Mouse (Mus musculus) forebrain, embryonic 12.5 days (tissue): ENCODE data around the gene Ankrd13d. TPM values are rescaled to one million over a fixed set of nuclear protein-coding genes. Genes with fewer than 3 reads are reported as not detected.
A peak's percentile ranks its signal among the peaks of the same experiment; 100 is the strongest.

Source experiments
- ATAC-seq: fragments of 200-750 bp; cut with Nextera tagmentation; 2 replicates; pipeline ENCODE4 v1.8.0; 2017; ENCODE audit warnings: moderate TSS enrichment; ENCODE audit not compliant: low FRiP score
- H3K27ac ChIP-seq: fragments of 300-500 bp; sonication (generic); 2 replicates; pipeline ENCODE4 v1.5.1; 2016; ENCODE audit warnings: mild to moderate bottlenecking
- H3K27me3 ChIP-seq: fragments of 300-500 bp; sonication (generic); 2 replicates; pipeline ENCODE4 v1.6.1; 2016; ENCODE audit warnings: mild to moderate bottlenecking
- H3K36me3 ChIP-seq: fragments of 300-500 bp; sonication (generic); replicated peaks from 2 replicates; pipeline ENCODE4 v1.6.1; 2016; ENCODE audit warnings: mild to moderate bottlenecking
- H3K4me1 ChIP-seq: fragments of 300-500 bp; sonication (generic); 2 replicates; pipeline ENCODE4 v1.6.1; 2016
- H3K4me2 ChIP-seq: fragments of 300-500 bp; sonication (generic); 2 replicates; pipeline ENCODE4 v1.6.1; 2016; ENCODE audit warnings: mild to moderate bottlenecking, moderate library complexity
- H3K4me3 ChIP-seq: fragments of 300-500 bp; sonication (generic); replicated peaks from 2 replicates; pipeline ENCODE4 v1.5.1; 2016; ENCODE audit warnings: mild to moderate bottlenecking
- H3K9ac ChIP-seq: fragments of 300-500 bp; sonication (generic); 2 replicates; pipeline ENCODE4 v1.6.1; 2016; ENCODE audit warnings: mild to moderate bottlenecking
- H3K9me3 ChIP-seq: fragments of 300-500 bp; sonication (generic); 2 replicates; pipeline ENCODE4 v1.6.1; 2016
- WGBS: fragments of 180-500 bp; shearing (Covaris S2); methylation state at CpG from one replicate; pipeline ENCODE4 v1.1.7; 2016; 5-methylcytosine and 5-hydroxymethylcytosine counted together
- polyA plus RNA-seq: library from polyadenylated mRNA; unstranded; fragments of >200 nt; fragmentation: Nextera tagmentation; extraction: Ambion mirVana; gene quantifications from 2 replicates; pipeline ENCODE4 v1.2.1, GENCODE M21; 2016

Gene Ankrd13d
- polyA plus RNA-seq, 1 experiment from 2014 or later: 12.6 TPM

DNA sequence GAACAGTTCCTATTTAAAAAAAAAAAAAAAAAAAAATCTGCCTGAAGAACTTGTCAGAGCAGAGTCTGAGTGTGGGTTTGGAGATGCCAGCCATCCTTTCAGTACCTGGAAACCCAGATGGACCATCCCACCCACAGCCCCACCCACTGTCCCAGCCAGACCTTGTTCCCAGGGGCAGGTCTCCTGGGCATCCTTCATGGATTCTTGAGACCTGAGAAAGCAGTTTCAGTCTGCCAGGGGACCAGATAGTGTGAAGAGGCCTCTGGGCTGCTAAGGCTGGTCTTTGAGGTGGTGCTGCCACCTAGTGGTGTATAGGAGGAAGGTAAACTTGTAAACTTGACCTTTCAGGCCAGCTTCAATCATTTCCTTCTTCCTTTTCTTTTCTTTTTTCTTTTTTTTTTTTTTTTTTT, 26.8 kb upstream of the Ankrd13d start:
- H3K9me3 ChIP-seq: no peaks in the 10 kb centered on the region
- H3K9ac ChIP-seq: no peak overlapping the region
- H3K27ac ChIP-seq: 0 out of 2 replicates have a peak overlapping the region, but pooled peaks have one; percentile 27
- no peak overlapping the region for H3K4me2 ChIP-seq
- H3K4me1 ChIP-seq: peaks cover 13% of the 10 kb centered on the region
- 0 out of 2 replicates have a peak, but pooled peaks cover 6% of the 10 kb centered on the region for H3K36me3 ChIP-seq
- H3K4me3 ChIP-seq: no peak overlapping the region
- ATAC-seq: no peak; the same call in 1 of the 2 replicates
- no peaks in the 10 kb centered on the region for H3K27me3 ChIP-seq

- ATAC-seq: no peak
- Histone ChIP-seq H3K27me3 (no peaks in the 10 kb centered on the region), H3K27ac (no peak overlapping the region), H3K4me1 (peaks cover 18% of the 10 kb centered on the region), H3K36me3 (0 out of 2 replicates have a peak, but pooled peaks cover 6% of the 10 kb centered on the region), H3K9me3 (no peaks in the 10 kb centered on the region), H3K9ac (no peak overlapping the region), H3K4me2 (no peak overlapping the region), H3K4me3 (no peak overlapping the region)
- 86% methylated on average over 4 of the region's 4 CpGs for WGBS
Measured at GRCm38 (mm10) chr19:4309302-4309701, 26.4 kb upstream of the Ankrd13d start.

DNA sequence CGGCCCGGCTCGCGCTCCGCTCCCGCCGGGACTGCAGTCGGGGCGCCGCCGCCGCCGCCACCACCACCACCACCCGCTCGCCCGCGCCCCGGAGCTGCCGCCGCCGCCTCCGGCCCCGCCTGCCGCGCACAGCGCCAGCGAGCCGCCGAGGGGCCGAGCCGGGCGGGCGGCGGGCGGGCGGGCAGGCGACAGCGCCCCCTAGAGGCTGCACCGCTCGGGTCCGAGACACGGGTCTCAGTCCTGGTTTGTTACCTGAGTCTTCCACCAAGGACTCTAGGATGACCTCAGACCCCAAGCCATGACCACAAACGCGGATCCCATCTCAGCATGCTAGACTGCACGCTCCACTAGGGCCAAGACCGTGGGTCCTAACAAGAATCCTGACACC, 23.2 kb upstream of the Ankrd13d start, which contains the start of gene Grk2:
TSS of gene Grk2 (minus strand) at position 33 of the 388 bp plus-strand sequence.
- Histone ChIP-seq H3K27ac (peak within 1 kb of the TSS; percentile 80), H3K27me3 (no peaks in the 10 kb centered on the region), H3K9me3 (no peaks in the 10 kb centered on the region), H3K4me1 (peaks cover 49% of the 10 kb centered on the region), H3K4me3 (peak within 1 kb of the TSS; percentile 92), H3K36me3 (no peaks in the 10 kb centered on the region), H3K9ac (peak within 1 kb of the TSS; percentile 93), H3K4me2 (peak within 1 kb of the TSS; percentile 86)
- WGBS: 1% methylated on average over 23 of the region's 46 CpGs
- ATAC-seq: peak; percentile 81

DNA sequence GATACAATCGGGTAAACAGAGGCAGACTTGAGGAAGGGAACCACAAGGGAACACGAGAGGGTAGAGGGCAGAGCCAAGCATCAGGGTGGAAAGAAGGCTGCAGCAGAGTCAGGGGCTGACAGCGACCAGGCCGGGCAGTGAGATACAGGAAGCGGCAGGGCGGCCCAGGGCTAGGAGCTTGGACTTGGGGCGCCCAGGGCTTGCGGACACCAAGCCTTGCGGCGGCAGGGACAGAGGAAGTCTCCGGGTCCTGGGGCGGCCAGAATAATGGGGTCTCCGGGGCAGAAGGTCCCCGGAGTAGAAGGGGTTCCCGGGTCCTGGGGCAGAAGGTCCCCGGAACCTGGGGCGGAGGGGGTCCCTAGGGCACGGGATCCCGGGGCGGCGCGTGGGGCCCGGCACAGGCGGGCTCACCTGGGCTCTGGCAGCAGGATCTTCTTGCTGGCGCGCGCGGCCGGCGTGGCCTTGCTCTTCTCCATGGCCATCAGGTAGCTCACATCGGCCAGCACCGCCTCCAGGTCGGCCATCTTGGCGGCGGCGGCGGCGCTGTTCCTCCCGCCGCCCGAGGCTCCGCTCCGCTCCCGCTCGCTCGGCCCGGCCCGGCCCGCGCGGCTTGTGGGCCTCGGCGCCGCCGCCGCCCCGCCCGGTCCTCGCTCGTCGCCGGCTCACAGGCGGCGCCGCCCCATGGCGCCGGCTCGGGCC, 22.7 kb upstream of the Ankrd13d start:
- Histone ChIP-seq H3K9me3 (no peaks in the 10 kb centered on the region), H3K9ac (peak overlapping the region; percentile 93), H3K36me3 (no peaks in the 10 kb centered on the region), H3K4me1 (peaks cover 55% of the 10 kb centered on the region), H3K4me2 (peak overlapping the region; percentile 86), H3K27ac (peak overlapping the region; percentile 80), H3K27me3 (no peaks in the 10 kb centered on the region), H3K4me3 (peak overlapping the region; percentile 92)
- 1% methylated on average over 47 of the region's 68 CpGs for WGBS
- ATAC-seq: peak; percentile 57

GRCm38 (mm10) chr19:4304871-4305321, 22.0 kb upstream of the Ankrd13d start:
- WGBS: 63% methylated on average over 4 of the region's 4 CpGs
- no peaks in the 10 kb centered on the region for H3K9me3 ChIP-seq
- H3K36me3 ChIP-seq: no peaks in the 10 kb centered on the region
- no peaks in the 10 kb centered on the region for H3K27me3 ChIP-seq
- ATAC-seq: no peak; the same call in 1 of the 2 replicates
- no peak overlapping the region for H3K27ac ChIP-seq
- peaks cover 60% of the 10 kb centered on the region for H3K4me1 ChIP-seq
- peak overlapping the region; percentile 86 for H3K4me2 ChIP-seq
- H3K4me3 ChIP-seq: peak overlapping the region; percentile 92
- H3K9ac ChIP-seq: peak overlapping the region; percentile 93

DNA sequence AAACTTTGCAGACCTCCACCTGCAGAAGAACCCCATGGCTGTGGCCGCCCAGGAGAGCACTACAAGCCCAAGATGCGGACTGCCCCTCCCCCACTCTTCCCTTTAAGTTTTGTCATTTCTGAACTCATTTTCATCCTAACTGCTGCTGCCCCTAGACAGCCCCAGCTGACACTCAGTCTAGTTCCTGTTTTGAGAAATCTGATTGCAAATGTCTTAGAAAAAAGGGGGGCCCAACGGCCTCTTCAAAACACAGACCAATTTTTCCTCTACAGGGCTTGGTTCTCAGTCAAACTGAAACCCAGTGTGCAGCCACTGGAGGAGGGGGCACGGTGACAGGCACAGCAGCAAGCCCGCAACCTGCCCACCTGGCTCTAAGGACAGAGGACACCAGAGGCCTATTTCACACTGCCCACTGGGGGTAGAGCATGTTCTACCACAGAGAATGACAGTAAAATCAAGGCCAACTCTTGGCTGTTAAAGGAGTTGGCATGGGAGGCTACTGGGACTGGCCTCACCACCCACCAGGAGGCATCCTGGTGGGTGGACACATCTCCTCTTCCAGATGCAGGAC, 21.4 kb upstream of the Ankrd13d start:
- peak overlapping the region; percentile 86 for H3K4me2 ChIP-seq
- H3K27ac ChIP-seq: no peak overlapping the region
- no peaks in the 10 kb centered on the region for H3K9me3 ChIP-seq
- ATAC-seq: no peak
- H3K9ac ChIP-seq: no peak overlapping the region
- 72% methylated on average over 5 of the region's 5 CpGs for WGBS
- H3K4me3 ChIP-seq: peak overlapping the region; percentile 92
- H3K36me3 ChIP-seq: no peaks in the 10 kb centered on the region
- peaks cover 60% of the 10 kb centered on the region for H3K4me1 ChIP-seq
- H3K27me3 ChIP-seq: no peaks in the 10 kb centered on the region

DNA sequence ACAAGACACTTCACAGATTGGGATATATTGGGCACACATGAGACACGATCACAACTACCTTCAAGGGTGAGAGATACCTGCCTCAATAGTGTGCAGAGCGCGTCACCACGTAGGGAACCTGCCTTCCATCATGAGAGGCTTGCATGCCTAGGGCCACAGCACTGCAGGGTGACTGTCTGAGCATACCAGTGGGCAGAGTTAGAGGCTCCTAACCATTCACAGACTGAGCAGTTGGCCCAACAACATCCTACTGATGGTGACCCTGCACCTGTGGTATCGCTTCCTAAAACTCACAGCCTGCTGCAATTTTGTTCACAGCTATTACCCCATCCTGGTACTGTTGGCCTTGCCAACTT, 20.7 kb upstream of the Ankrd13d start:
- H3K27ac ChIP-seq: no peak overlapping the region
- peaks cover 60% of the 10 kb centered on the region for H3K4me1 ChIP-seq
- 90% methylated on average over 5 of the region's 5 CpGs for WGBS
- H3K27me3 ChIP-seq: no peaks in the 10 kb centered on the region
- H3K4me2 ChIP-seq: no peak overlapping the region; the same call in 1 of the 2 replicates
- no peak for ATAC-seq
- H3K9me3 ChIP-seq: no peaks in the 10 kb centered on the region
- H3K36me3 ChIP-seq: no peaks in the 10 kb centered on the region
- no peak overlapping the region for H3K4me3 ChIP-seq
- H3K9ac ChIP-seq: no peak overlapping the region

GRCm38 (mm10) chr19:4302936-4303639, 20.2 kb upstream of the Ankrd13d start:
- Histone ChIP-seq H3K9ac (no peak overlapping the region), H3K9me3 (no peaks in the 10 kb centered on the region), H3K36me3 (no peaks in the 10 kb centered on the region), H3K4me1 (peaks cover 60% of the 10 kb centered on the region), H3K27ac (no peak overlapping the region; the same call in 1 of the 2 replicates), H3K4me2 (peak overlapping the region; percentile 17; the same call in 1 of the 2 replicates), H3K27me3 (no peaks in the 10 kb centered on the region), H3K4me3 (no peak overlapping the region)
- ATAC-seq: no peak
- 79% methylated on average over 7 of the region's 7 CpGs for WGBS

GRCm38 (mm10) chr19:4301735-4302651, 19.1 kb upstream of the Ankrd13d start:
- no peaks in the 10 kb centered on the region for H3K9me3 ChIP-seq
- H3K27me3 ChIP-seq: no peaks in the 10 kb centered on the region
- H3K36me3 ChIP-seq: 0 out of 2 replicates have a peak, but pooled peaks cover 4% of the 10 kb centered on the region
- H3K4me2 ChIP-seq: peak overlapping the region; percentile 21
- WGBS: 45% methylated on average over 21 of the region's 21 CpGs
- H3K27ac ChIP-seq: peak overlapping the region; percentile 63
- H3K4me1 ChIP-seq: peaks cover 60% of the 10 kb centered on the region
- no peak for ATAC-seq
- H3K9ac ChIP-seq: no peak overlapping the region
- H3K4me3 ChIP-seq: no peak overlapping the region

DNA sequence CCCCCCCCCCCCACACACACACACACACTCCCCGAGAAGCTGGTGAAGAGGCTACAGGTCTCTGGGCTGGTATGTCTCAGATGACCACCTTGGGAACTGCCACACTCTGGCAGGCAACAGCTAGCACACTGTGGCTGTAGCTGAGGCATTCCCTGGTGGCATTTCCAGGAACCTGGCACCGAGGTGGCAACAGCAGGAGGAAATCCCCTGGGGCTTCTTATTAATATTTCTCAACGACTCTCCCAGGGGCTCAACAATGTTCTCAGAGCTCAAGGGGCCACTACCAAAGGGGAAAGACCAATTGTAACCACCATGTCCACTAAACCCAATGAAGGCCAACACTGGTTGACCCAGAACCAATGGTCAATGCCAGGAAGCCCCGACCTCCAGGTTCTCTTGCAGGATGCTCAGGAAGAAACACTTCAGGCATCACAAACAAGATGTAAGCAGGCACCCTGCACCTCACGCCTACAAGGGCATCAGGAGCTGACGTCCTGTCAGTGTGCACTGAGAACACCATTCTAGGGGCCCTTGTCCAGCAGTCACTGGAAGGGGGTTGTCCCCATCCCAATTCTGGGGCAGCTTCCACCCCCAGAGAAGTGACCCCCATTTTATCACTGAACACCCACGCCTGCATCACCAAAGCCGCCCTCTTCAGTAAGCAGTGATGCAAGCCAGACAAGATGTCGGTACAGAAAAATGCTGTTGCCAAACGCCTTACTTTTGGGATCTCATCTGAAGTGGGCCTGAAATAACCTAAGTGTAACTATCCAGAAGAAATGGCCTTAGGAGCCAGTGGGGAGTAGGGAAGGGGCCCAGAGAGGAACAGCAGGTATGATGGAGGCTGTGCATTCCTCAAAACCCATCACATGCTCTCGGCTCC, 18.2 kb upstream of the Ankrd13d start:
- WGBS: 79% methylated on average over 11 of the region's 11 CpGs
- H3K27ac ChIP-seq: peak overlapping the region; percentile 63
- H3K9me3 ChIP-seq: no peaks in the 10 kb centered on the region
- peaks cover 54% of the 10 kb centered on the region for H3K4me1 ChIP-seq
- 0 out of 2 replicates have a peak, but pooled peaks cover 4% of the 10 kb centered on the region for H3K36me3 ChIP-seq
- no peaks in the 10 kb centered on the region for H3K27me3 ChIP-seq
- H3K9ac ChIP-seq: no peak overlapping the region
- no peak for ATAC-seq
- H3K4me3 ChIP-seq: no peak overlapping the region
- H3K4me2 ChIP-seq: no peak overlapping the region

DNA sequence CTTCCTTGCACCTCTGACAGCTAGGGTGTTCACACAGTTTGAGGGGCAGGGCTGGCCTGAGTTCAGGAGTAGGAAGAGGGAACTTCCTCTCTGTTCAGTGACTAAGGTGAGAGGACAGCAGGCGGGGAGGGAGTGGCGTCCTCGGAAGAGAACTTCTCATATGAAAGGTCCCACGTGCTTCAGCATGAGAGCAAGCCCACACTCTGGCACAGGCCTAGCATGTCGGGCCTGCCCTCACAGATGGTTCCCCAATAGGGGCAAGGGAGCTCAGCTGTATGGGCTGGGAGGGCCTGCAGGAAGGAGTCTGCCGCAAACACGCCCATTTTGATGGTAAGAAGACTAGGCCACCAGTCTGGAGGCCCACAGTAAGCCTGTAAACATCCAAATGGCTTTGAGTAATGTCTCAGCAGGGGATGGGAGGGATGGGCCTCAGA, 17.4 kb upstream of the Ankrd13d start:
- H3K4me3 ChIP-seq: no peak overlapping the region
- no peaks in the 10 kb centered on the region for H3K27me3 ChIP-seq
- WGBS: 51% methylated on average over 7 of the region's 7 CpGs
- no peak overlapping the region for H3K27ac ChIP-seq
- ATAC-seq: no peak
- peak overlapping the region; percentile 22; the same call in 1 of the 2 replicates for H3K9ac ChIP-seq
- peaks cover 52% of the 10 kb centered on the region for H3K4me1 ChIP-seq
- H3K9me3 ChIP-seq: no peaks in the 10 kb centered on the region
- H3K36me3 ChIP-seq: peaks cover 4% of the 10 kb centered on the region; the same call in 1 of the 2 replicates
- no peak overlapping the region for H3K4me2 ChIP-seq
